8 mouse cellular contexts compared by ENCODE assay signal in the genomic region with DNA sequence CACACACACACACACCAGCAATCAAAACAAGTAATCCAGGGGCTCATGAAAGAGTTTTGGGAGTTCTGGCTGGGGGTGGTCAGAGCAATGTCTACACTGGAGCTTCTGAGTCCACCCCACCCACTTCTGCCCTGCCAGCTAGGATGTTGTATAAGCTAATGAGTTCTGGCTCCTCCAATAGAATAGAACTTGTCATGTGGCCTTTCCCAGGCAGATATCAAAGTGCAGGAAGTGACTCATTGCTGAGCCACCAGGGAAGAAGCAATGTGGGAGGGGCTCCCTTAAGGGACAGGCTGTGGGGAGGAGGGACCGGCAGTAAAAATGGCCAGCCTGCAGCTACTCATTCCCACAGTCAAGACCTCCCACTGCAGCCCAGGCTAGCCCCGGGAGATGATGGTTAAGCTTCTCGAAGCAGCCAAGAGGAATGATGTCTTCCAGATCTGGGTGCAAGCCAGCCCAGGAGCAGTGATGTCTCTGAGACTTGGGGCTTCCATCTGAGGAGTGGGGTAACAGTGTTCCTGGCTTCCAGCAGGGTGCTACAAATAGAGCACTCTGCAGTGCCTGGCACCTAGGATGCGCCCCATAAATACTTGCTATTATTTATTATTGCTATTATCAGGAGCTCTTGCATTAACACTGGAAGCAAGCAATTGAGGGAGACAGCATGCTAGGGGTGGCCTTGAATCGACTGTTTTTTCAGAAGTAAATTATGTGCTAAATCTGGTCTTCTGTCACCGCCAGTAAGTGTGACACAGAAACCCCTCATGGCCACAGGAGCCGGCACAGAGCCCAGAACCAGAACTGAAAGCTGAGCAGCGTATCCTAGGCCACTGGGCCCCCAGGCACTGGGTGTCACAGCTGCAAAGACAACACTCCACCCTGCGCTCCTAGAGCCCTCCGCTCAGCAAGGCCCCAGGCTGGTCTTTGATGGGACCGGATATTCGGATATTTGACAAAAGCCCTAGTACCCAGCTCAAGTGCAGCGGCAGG.
DNase-seq lines count a peak whose midpoint lies in the region; ATAC-seq lines count a peak whose summit lies in the region.

No protein-coding gene starts in this region.

- ATAC-seq in heart, embryonic 14.5 days (ENCODE audit: insufficient number of reproducible peaks, insufficient read depth, low FRiP score, low read depth), result peak; percentile 66
- no peak for ATAC-seq in erythroid progenitor cell, adult 5-6 weeks (replicated peaks; ENCODE audit: low FRiP score, poor library complexity, severe bottlenecking)

- H3K4me3 ChIP-seq in heart, embryonic 14.5 days (ENCODE audit: control insufficient read depth in 1 of 2, insufficient read depth in 1 of 2, low read depth in 1 of 2, low read length in 2 of 2), result no peak overlapping the region

- no peaks in the 10 kb centered on the region for H3K27me3 ChIP-seq in heart, embryonic 14.5 days (ENCODE audit: control insufficient read depth, insufficient read depth, low read length)

- H3K4me1 ChIP-seq in heart, embryonic 14.5 days (ENCODE audit: control insufficient read depth in 2 of 2, insufficient read depth in 2 of 2, low read length in 2 of 2), result peaks cover 62 to 72% of the 10 kb centered on the region in 2 experiments

- H3K27ac ChIP-seq in heart, embryonic 14.5 days (replicated peaks in 1 of 2; ENCODE audit: control insufficient read depth in 1 of 2, insufficient read depth in 1 of 2, low read depth in 2 of 2, low read length in 2 of 2), result peak overlapping the region; percentile 69 to 92

- DNase-seq in ovary, adult 18-20 months (ENCODE audit: low spot score), result peak; percentile 9
- DNase-seq in ovary, postnatal 14 days (ENCODE audit: low spot score), result no peak
- peak; percentile 85 for DNase-seq in brain, adult 2 months (ENCODE audit: low read depth, low spot score)
- DNase-seq in kidney, postnatal 36 days, result peak; percentile 52 to 76
- peak; percentile 83 for DNase-seq in lung, postnatal 25 days (ENCODE audit: low spot score)
- DNase-seq in thymus, postnatal 10 days (ENCODE audit: low spot score in 2 of 2), result no peak

- peak overlapping the region; percentile 44; the same call in 1 of the 2 replicates for H3K9ac ChIP-seq in heart, embryonic 14.5 days (ENCODE audit: low read length)

- 36% methylated on average over 13 of the region's 13 CpGs for WGBS in heart, embryonic 14.5 days

- H3K9me3 ChIP-seq in heart, embryonic 14.5 days (ENCODE audit: control insufficient read depth, low read length), result no peaks in the 10 kb centered on the region

- no peaks in the 10 kb centered on the region for H3K36me3 ChIP-seq in heart, embryonic 14.5 days (ENCODE audit: control insufficient read depth, insufficient read depth, low read length)

- peak overlapping the region; percentile 12; the same call in 1 of the 2 replicates for H3K4me2 ChIP-seq in heart, embryonic 14.5 days (ENCODE audit: low read length)

Comparison
In these comparisons a context has a peak if more than half of its experiments do, and no peak if none do; other contexts are left out.
1. DNase-seq: peak in ovary, adult 18-20 months (single experiment), brain, adult 2 months (single experiment), kidney, postnatal 36 days (2 of 2) and lung, postnatal 25 days (single experiment); none in ovary, postnatal 14 days (single experiment) and thymus, postnatal 10 days (0 of 2).